ENCODE assay signal across 9 mouse cellular contexts in genomic region chr11:117176304-117176703, GRCm38 (mm10). TPM values are rescaled to one million over a fixed set of nuclear protein-coding genes. Genes with fewer than 3 reads are reported as not detected.
DNase-seq lines count a peak whose midpoint lies in the region; ATAC-seq and TF ChIP-seq lines count a peak whose summit lies in the region.
"Had no signal": no experiment of that assay in that cellular context is flagged by ENCODE, and none has a peak within 500 bp of the region (broad histone marks: within the 10 kb centered on the region; RNA-seq: fewer than 3 reads in every experiment).

No protein-coding gene starts in this region.

- peak; percentile 48; the same call in 1 of the 2 replicates for ATAC-seq in hindbrain, embryonic 14.5 days (ENCODE audit: low FRiP score)
- ATAC-seq in lung, postnatal 0 days: peak; percentile 43

- intact Hi-C loops in gastrocnemius, postnatal 14 days (cut with DNase I; ENCODE audit: low total_unique reads): loop anchor here (2.0 to 10.0 kb wide), 2 partner anchors 104 to 262 kb away; partner anchors contain the start of gene Mgat5b

- no peak overlapping the region for H3K4me2 ChIP-seq in hindbrain, embryonic 14.5 days (replicated peaks)
- no peak overlapping the region for H3K4me2 ChIP-seq in lung, postnatal 0 days (replicated peaks; ENCODE audit: low read depth, low read length)
- H3K4me2 ChIP-seq: limb, embryonic 13.5 days had no signal

- H3K4me3 ChIP-seq in bone marrow, adult 2 months (replicated peaks; ENCODE audit: control insufficient read depth, low read depth, low read length): no peak overlapping the region
- no peak overlapping the region for H3K4me3 ChIP-seq in hindbrain, embryonic 14.5 days (replicated peaks; ENCODE audit: low read length)
- no peak overlapping the region for H3K4me3 ChIP-seq in lung, postnatal 0 days (ENCODE audit: low read depth, low read length)
- H3K4me3 ChIP-seq: limb, embryonic 13.5 days had no signal

- TF ChIP-seq POLR2A in bone marrow, adult 2 months (IDR thresholded peaks at IDR 0.05; ENCODE audit: borderline replicate concordance, control insufficient read depth, low read depth, low read length): no peak

- no peaks in the 10 kb centered on the region for H3K27me3 ChIP-seq in hindbrain, embryonic 14.5 days (ENCODE audit: control insufficient read depth, insufficient read depth, low read length)
- no peaks in the 10 kb centered on the region for H3K27me3 ChIP-seq in lung, postnatal 0 days (replicated peaks; ENCODE audit: insufficient read depth, low read length)

- H3K36me3 ChIP-seq in hindbrain, embryonic 14.5 days (replicated peaks; ENCODE audit: control insufficient read depth, insufficient read depth): no peaks in the 10 kb centered on the region
- H3K36me3 ChIP-seq in lung, postnatal 0 days (ENCODE audit: insufficient read depth, low read length): no peaks in the 10 kb centered on the region
- H3K36me3 ChIP-seq: limb, embryonic 13.5 days had no signal

- peak; percentile 63 for TF ChIP-seq CTCF in bone marrow, adult 2 months (IDR thresholded peaks at IDR 0.05; ENCODE audit: control insufficient read depth, insufficient read depth, low read length)
- peak; percentile 73 for TF ChIP-seq CTCF in lung, postnatal 0 days (IDR thresholded peaks at IDR 0.05)

- no peaks in the 10 kb centered on the region; the same call in 1 of the 2 replicates for H3K9me3 ChIP-seq in hindbrain, embryonic 14.5 days (ENCODE audit: control insufficient read depth, low read length)
- no peaks in the 10 kb centered on the region for H3K9me3 ChIP-seq in lung, postnatal 0 days (ENCODE audit: low read length)

- H3K9ac ChIP-seq in hindbrain, embryonic 14.5 days: no peak overlapping the region
- no peak overlapping the region for H3K9ac ChIP-seq in lung, postnatal 0 days (replicated peaks; ENCODE audit: low read depth)
- H3K9ac ChIP-seq: limb, embryonic 13.5 days had no signal

- no peaks in the 10 kb centered on the region for H3K4me1 ChIP-seq in bone marrow, adult 2 months (ENCODE audit: control insufficient read depth, insufficient read depth, low read length)
- peaks cover 9% of the 10 kb centered on the region for H3K4me1 ChIP-seq in hindbrain, embryonic 14.5 days (replicated peaks; ENCODE audit: control insufficient read depth, insufficient read depth, low read length)
- H3K4me1 ChIP-seq in lung, postnatal 0 days (ENCODE audit: insufficient read depth, low read depth, low read length): no peaks in the 10 kb centered on the region; the same call in 1 of the 2 replicates

- no peak overlapping the region for H3K27ac ChIP-seq in bone marrow, adult 2 months (ENCODE audit: control insufficient read depth, insufficient read depth, low read depth, low read length, poor library complexity)
- no peak overlapping the region for H3K27ac ChIP-seq in hindbrain, embryonic 14.5 days
- H3K27ac ChIP-seq in lung, postnatal 0 days (ENCODE audit: low read length): no peak overlapping the region

- DNase-seq in gastrocnemius, postnatal 14 days: peak; percentile 62
- no peak for DNase-seq in gastrocnemius, adult 8-10 months (ENCODE audit: low spot score in 2 of 2)
- DNase-seq in B cell, adult 2 months: peak; percentile 64 to 68
- no peak for DNase-seq in hindbrain, embryonic 14.5 days (ENCODE audit: low spot score)
- DNase-seq in lung, postnatal 0 days (ENCODE audit: low spot score): peak; percentile 59
- peak; percentile 14 to 27 for DNase-seq in spleen, postnatal 36 days (ENCODE audit: low spot score in 2 of 2)
- no peak for DNase-seq in left cerebral cortex, adult 11 months (ENCODE audit: low spot score)

- 53% methylated on average over 5 of the region's 5 CpGs for WGBS in bone marrow, adult 2 months
- WGBS in hindbrain, embryonic 14.5 days: 43% methylated on average over 5 of the region's 5 CpGs
- WGBS in lung, postnatal 0 days: 36% methylated on average over 5 of the region's 5 CpGs

- no peak for TF ChIP-seq EP300 in lung, postnatal 0 days (IDR thresholded peaks at IDR 0.05)

RNA-seq across cellular contexts. Expression of gene Sept9, which starts 23.2 kb away (rescaled TPM):
- 10 to 100 TPM; 27.2 to 34.0 TPM for total RNA-seq in gastrocnemius, postnatal 14 days (2021)
- total RNA-seq in gastrocnemius, adult 8-10 months (2022): 10 to 100 TPM in 2 of 4 experiments, 1 to 10 TPM in 2; 5.7 to 16.2 (median 12.4) TPM
- polyA plus RNA-seq in bone marrow, adult 2 months (2011; ENCODE audit: insufficient read depth, insufficient read length, low replicate concordance, missing spikeins): 31.1 and 51.6 TPM in 2 replicates
- 96.5 and 96.9 TPM in 2 replicates for polyA plus RNA-seq in hindbrain, embryonic 14.5 days (2014; fragmentation: Nextera tagmentation; extraction: Ambion mirVana)
- polyA plus RNA-seq in lung, postnatal 0 days (2015; fragmentation: Nextera tagmentation; extraction: Ambion mirVana): 52.5 and 56.1 TPM in 2 replicates

Comparison
In these comparisons a context has a peak if more than half of its experiments do, and no peak if none do; other contexts are left out.
1. DNase-seq: peak in gastrocnemius, postnatal 14 days (single experiment), B cell, adult 2 months (2 of 2), lung, postnatal 0 days (single experiment) and spleen, postnatal 36 days (2 of 2); none in gastrocnemius, adult 8-10 months (0 of 2), hindbrain, embryonic 14.5 days (single experiment) and left cerebral cortex, adult 11 months (single experiment).